Mouse (Mus musculus): ENCODE results near the gene Rorb.

Rorb gene

DNA sequence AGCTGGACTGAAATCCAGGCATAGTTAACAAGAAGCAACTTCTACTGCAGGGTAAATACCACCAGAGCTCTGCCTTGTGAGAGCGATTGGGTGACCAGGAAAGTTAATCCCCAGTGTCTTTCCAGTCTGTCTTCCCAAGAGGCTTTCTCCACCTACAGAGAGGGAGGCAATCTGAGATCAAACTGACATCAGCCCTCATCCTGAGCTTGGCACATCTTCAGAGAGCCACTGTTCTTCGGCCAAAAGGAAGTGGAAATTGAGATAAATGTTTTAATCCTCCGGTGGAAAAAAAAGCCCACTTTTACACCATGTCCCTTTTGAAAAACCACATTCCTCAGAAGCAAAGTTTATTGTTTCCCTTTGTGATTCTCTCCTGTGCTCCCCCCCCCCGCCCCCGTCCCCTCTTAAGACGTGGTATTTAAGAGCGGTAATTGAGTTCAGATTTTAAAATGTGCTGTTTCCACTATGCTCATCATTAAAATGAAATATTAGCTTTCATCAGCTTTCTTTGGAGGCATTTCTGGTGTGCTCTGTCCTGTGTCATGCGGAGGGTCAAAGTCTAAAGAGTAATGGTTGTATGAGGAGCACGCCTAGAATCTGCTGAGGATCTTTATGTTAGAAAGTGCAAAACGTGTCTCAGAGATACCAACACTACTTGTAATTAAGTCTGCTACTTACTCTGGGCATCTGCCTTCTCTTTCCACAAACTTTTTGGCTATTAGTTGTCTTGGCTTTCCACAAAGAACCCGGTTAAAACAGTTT, 223.2 kb downstream of the Rorb start:
- no peak for DNase-seq

DNA sequence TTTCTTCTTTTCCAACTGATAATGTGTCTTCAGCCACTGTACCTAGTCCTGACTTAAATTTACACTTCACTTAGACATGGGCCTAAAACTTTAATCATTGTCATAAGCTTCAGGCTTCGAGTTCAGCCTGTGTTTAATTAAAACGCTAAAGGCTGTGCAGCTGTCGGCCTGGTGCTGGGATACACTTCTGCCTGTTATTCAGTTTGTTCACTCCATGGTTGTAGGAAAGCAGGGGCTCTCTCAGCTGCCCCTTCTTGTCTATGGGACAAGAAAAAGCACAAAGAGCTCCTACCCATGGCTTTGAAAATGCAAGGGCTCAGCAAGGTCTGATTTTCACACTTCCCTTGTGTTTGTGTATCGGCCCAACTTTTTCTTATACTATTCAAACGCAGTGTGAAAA, 229.8 kb downstream of the Rorb start:
- no peak for DNase-seq
